Mouse (Mus musculus) frontal cortex, postnatal 10 days (tissue): ENCODE measurements around the gene Steap1.

ENCODE experiments used
- DNase-seq, 2 experiments: peaks; one replicate each; pipeline ENCODE4 v3.0.0; 2022; ENCODE audit warnings: low spot score in 2 of 2, mixed read lengths in 1 of 2

Steap1 gene

GRCm38 (mm10) chr5:5748866-5749682 lies at the start of gene Steap1:
Gene Steap1 (minus strand): TSS chr5:5749326.
- DNase-seq, result peak; percentile 50 to 82

- no peak for DNase-seq
Observed at GRCm38 (mm10) chr5:5787106-5787505, 38.0 kb upstream of the Steap1 start.

- DNase-seq, result no peak
Observed at GRCm38 (mm10) chr5:5756392-5757019, 7.4 kb upstream of the Steap1 start.

GRCm38 (mm10) chr5:5755039-5755438 lies 5.9 kb upstream of the Steap1 start:
- DNase-seq, result peak in 1 of 2 experiments; percentile 63

- DNase-seq, result peak in 1 of 2 experiments; percentile 43
Observed at GRCm38 (mm10) chr5:5749772-5750222, 671 bp upstream of the Steap1 start.

- DNase-seq, result no peak
Observed at GRCm38 (mm10) chr5:5734445-5734844, 14.7 kb downstream of the Steap1 start.

- no peak for DNase-seq
Observed at GRCm38 (mm10) chr5:5732858-5733257, 16.3 kb downstream of the Steap1 start.

- no peak for DNase-seq
Observed at GRCm38 (mm10) chr5:5732208-5732607, 16.9 kb downstream of the Steap1 start.

GRCm38 (mm10) chr5:5729904-5730303 lies 19.2 kb downstream of the Steap1 start:
- DNase-seq, result no peak

GRCm38 (mm10) chr5:5722217-5722616 lies 26.9 kb downstream of the Steap1 start:
- DNase-seq, result no peak

- no peak for DNase-seq
Observed at GRCm38 (mm10) chr5:5711032-5711431, 38.1 kb downstream of the Steap1 start.

- DNase-seq, result no peak
Observed at GRCm38 (mm10) chr5:5707341-5708278, 41.5 kb downstream of the Steap1 start.

- DNase-seq, result no peak
Observed at GRCm38 (mm10) chr5:5705019-5705418, 44.1 kb downstream of the Steap1 start.

GRCm38 (mm10) chr5:5700386-5700785 lies 48.7 kb downstream of the Steap1 start:
- no peak for DNase-seq

GRCm38 (mm10) chr5:5698830-5699229 lies 50.3 kb downstream of the Steap1 start:
- DNase-seq, result no peak

- DNase-seq, result no peak
Observed at GRCm38 (mm10) chr5:5695401-5695942, 53.7 kb downstream of the Steap1 start.

- peak in 1 of 2 experiments; percentile 34 for DNase-seq
Observed at GRCm38 (mm10) chr5:5693956-5694653, 55.0 kb downstream of the Steap1 start, which contains the start of gene Steap2. Gene Steap2 (minus strand): TSS chr5:5694578.

- DNase-seq, result peak in 1 of 2 experiments; percentile 8
Observed at GRCm38 (mm10) chr5:5693541-5693955, 55.6 kb downstream of the Steap1 start.

GRCm38 (mm10) chr5:5692167-5692738 lies 56.9 kb downstream of the Steap1 start:
- DNase-seq, result no peak

- DNase-seq, result no peak
Observed at GRCm38 (mm10) chr5:5688945-5689540, 60.1 kb downstream of the Steap1 start.
